Mouse (Mus musculus) E14TG2a.4 (cell line): ENCODE measurements around the gene 4933411K16Rik.

ENCODE experiments used
- CTCF ChIP-seq: conservative IDR thresholded peaks from 2 replicates; pipeline ENCODE4 v1.5.1; 2014; ENCODE audit warnings: low read length
- NANOG ChIP-seq: IDR thresholded peaks from 2 replicates; pipeline ENCODE4 v1.6.1; 2014; ENCODE audit warnings: borderline replicate concordance, low read length, mixed read lengths
- POU5F1 ChIP-seq: IDR thresholded peaks from 2 replicates; pipeline ENCODE4 v1.6.1; 2014; ENCODE audit warnings: low read length, borderline replicate concordance

- no peak for TF ChIP-seq CTCF
- TF ChIP-seq NANOG, result no peak
- no peak for TF ChIP-seq POU5F1
Measured at GRCm38 (mm10) chr19:42019011-42019522, 33.0 kb upstream of the 4933411K16Rik start.
